17 mouse cellular contexts compared by ENCODE assay signal in genomic region chr4:151229073-151229472, GRCm38 (mm10).
"Had no signal": no experiment of that assay in that cellular context is flagged by ENCODE, and none has a peak within 500 bp of the region (broad histone marks: within the 10 kb centered on the region; RNA-seq: fewer than 3 reads in every experiment).

No protein-coding gene starts in this region.

- H3K27ac ChIP-seq: hindbrain, postnatal 0 days; kidney, postnatal 0 days; limb, embryonic 12.5 days; liver, embryonic 13.5 days; macrophage; neural tube, embryonic 15.5 days had no signal

- H3K4me3 ChIP-seq: limb, embryonic 12.5 days; liver, embryonic 13.5 days; myocyte; neural tube, embryonic 15.5 days had no signal

- H3K9me3 ChIP-seq: limb, embryonic 12.5 days; liver, embryonic 13.5 days; neural tube, embryonic 15.5 days had no signal

- H3K9ac ChIP-seq: limb, embryonic 12.5 days; liver, embryonic 13.5 days; liver, postnatal 0 days; neural tube, embryonic 15.5 days had no signal

- H3K4me2 ChIP-seq: limb, embryonic 12.5 days; liver, embryonic 13.5 days; neural tube, embryonic 15.5 days had no signal

- ATAC-seq: hindbrain, postnatal 0 days; liver, postnatal 0 days had no signal

- DNase-seq: kidney, adult 11 months; kidney, adult 9 months; kidney, postnatal 36 days; layer of hippocampus, adult 9-11 months; layer of hippocampus, postnatal 36 days; liver; liver, embryonic 13.5 days; liver, postnatal 0 days; midbrain, embryonic 14.5 days; right cerebral cortex, adult 18-20 months; thymus, postnatal 4 days had no signal

- H3K27me3 ChIP-seq: liver, embryonic 13.5 days; neural tube, embryonic 15.5 days had no signal

- H3K36me3 ChIP-seq: limb, embryonic 12.5 days; liver, embryonic 13.5 days; neural tube, embryonic 15.5 days had no signal
